Mouse (Mus musculus): ENCODE measurements at regions not wholly inside any gene's neighbourhood (a gene's known extent, or its start where the extent isn't known, plus 50 kb on each side); places are given as distances from the start of the nearest gene placed in this dataset.

- no peaks in the 10 kb centered on the region for H3K27me3 ChIP-seq (ENCODE audit: insufficient read depth, low read length)
- no peaks in the 10 kb centered on the region for H3K36me3 ChIP-seq (ENCODE audit: insufficient read depth, low read length)
- no peaks in the 10 kb centered on the region for H3K9me3 ChIP-seq (ENCODE audit: low read length)
- TF ChIP-seq CTCF (IDR thresholded peaks at IDR 0.05; ENCODE audit: low read depth), result no peak
- H3K4me2 ChIP-seq (ENCODE audit: low read depth, low read length), result no peak overlapping the region
- H3K4me1 ChIP-seq (ENCODE audit: insufficient read depth, low read length), result peaks cover 3% of the 10 kb centered on the region; the same call in 1 of the 2 replicates
- 43% methylated on average over 4 of the region's 4 CpGs for WGBS
- DNase-seq (ENCODE audit: low spot score) (peak; percentile 55), ATAC-seq (peak; percentile 43; the same call in 1 of the 2 replicates)
- H3K4me3 ChIP-seq (ENCODE audit: low read length), result no peak overlapping the region
- no peak overlapping the region for H3K27ac ChIP-seq
- H3K9ac ChIP-seq (replicated peaks; ENCODE audit: low read length), result no peak overlapping the region
These were observed 89.7 kb upstream of the Frmd4a start for GRCm38 (mm10) chr2:3927853-3928252.

- H3K27me3 ChIP-seq (ENCODE audit: insufficient read depth, low read length), result no peaks in the 10 kb centered on the region
- H3K4me3 ChIP-seq (ENCODE audit: low read length), result no peak overlapping the region
- WGBS, result 81% methylated on average over 5 of the region's 5 CpGs
- DNase-seq (ENCODE audit: low spot score) (no peak), ATAC-seq (no peak)
- no peaks in the 10 kb centered on the region for H3K36me3 ChIP-seq (ENCODE audit: insufficient read depth, low read length)
- no peak for TF ChIP-seq CTCF (IDR thresholded peaks at IDR 0.05; ENCODE audit: low read depth)
- no peak overlapping the region for H3K9ac ChIP-seq (replicated peaks; ENCODE audit: low read length)
- no peak overlapping the region for H3K27ac ChIP-seq
- no peak overlapping the region for H3K4me2 ChIP-seq (ENCODE audit: low read depth, low read length)
- H3K4me1 ChIP-seq (ENCODE audit: insufficient read depth, low read length), result peaks cover 3% of the 10 kb centered on the region; the same call in 1 of the 2 replicates
- no peaks in the 10 kb centered on the region for H3K9me3 ChIP-seq (ENCODE audit: low read length)
These were observed 86.9 kb upstream of the Frmd4a start for GRCm38 (mm10) chr2:3930650-3931049.

GRCm38 (mm10) chr2:3940786-3941185, 76.7 kb upstream of the Frmd4a start:
- Histone ChIP-seq H3K9ac (replicated peaks; ENCODE audit: low read length) (no peak overlapping the region), H3K36me3 (ENCODE audit: insufficient read depth, low read length) (no peaks in the 10 kb centered on the region), H3K27me3 (ENCODE audit: insufficient read depth, low read length) (no peaks in the 10 kb centered on the region), H3K27ac (no peak overlapping the region), H3K9me3 (ENCODE audit: low read length) (no peaks in the 10 kb centered on the region), H3K4me2 (ENCODE audit: low read depth, low read length) (no peak overlapping the region), H3K4me3 (ENCODE audit: low read length) (no peak overlapping the region), H3K4me1 (ENCODE audit: insufficient read depth, low read length) (no peaks in the 10 kb centered on the region)
- DNase-seq (ENCODE audit: low spot score) (no peak), ATAC-seq (no peak)
- no peak for TF ChIP-seq CTCF (IDR thresholded peaks at IDR 0.05; ENCODE audit: low read depth)
- 83% methylated on average over 2 of the region's 2 CpGs for WGBS

- Histone ChIP-seq H3K27me3 (ENCODE audit: insufficient read depth, low read length) (no peaks in the 10 kb centered on the region), H3K27ac (no peak overlapping the region), H3K36me3 (ENCODE audit: insufficient read depth, low read length) (no peaks in the 10 kb centered on the region), H3K9me3 (ENCODE audit: low read length) (no peaks in the 10 kb centered on the region), H3K9ac (replicated peaks; ENCODE audit: low read length) (no peak overlapping the region), H3K4me2 (ENCODE audit: low read depth, low read length) (no peak overlapping the region), H3K4me1 (ENCODE audit: insufficient read depth, low read length) (no peaks in the 10 kb centered on the region), H3K4me3 (ENCODE audit: low read length) (no peak overlapping the region)
- 80% methylated on average over 1 of the region's 1 CpGs for WGBS
- no peak for ATAC-seq
- no peak for TF ChIP-seq CTCF (IDR thresholded peaks at IDR 0.05; ENCODE audit: low read depth)
- no peak for DNase-seq (ENCODE audit: low spot score)
These were observed 76.0 kb upstream of the Frmd4a start for GRCm38 (mm10) chr2:3941496-3941895.

GRCm38 (mm10) chr2:3947432-3947831, 70.1 kb upstream of the Frmd4a start:
- H3K27me3 ChIP-seq (ENCODE audit: insufficient read depth, low read length), result no peaks in the 10 kb centered on the region
- no peak overlapping the region for H3K4me2 ChIP-seq (ENCODE audit: low read depth, low read length)
- H3K4me3 ChIP-seq (ENCODE audit: low read length), result no peak overlapping the region
- no peak for ATAC-seq
- TF ChIP-seq CTCF (IDR thresholded peaks at IDR 0.05; ENCODE audit: low read depth), result no peak
- WGBS, result 91% methylated on average over 3 of the region's 3 CpGs
- H3K36me3 ChIP-seq (ENCODE audit: insufficient read depth, low read length), result no peaks in the 10 kb centered on the region
- no peaks in the 10 kb centered on the region for H3K9me3 ChIP-seq (ENCODE audit: low read length)
- no peaks in the 10 kb centered on the region for H3K4me1 ChIP-seq (ENCODE audit: insufficient read depth, low read length)
- H3K9ac ChIP-seq (replicated peaks; ENCODE audit: low read length), result no peak overlapping the region
- no peak overlapping the region for H3K27ac ChIP-seq
- DNase-seq (ENCODE audit: low spot score), result no peak

GRCm38 (mm10) chr2:3948331-3948730, 69.2 kb upstream of the Frmd4a start:
- DNase-seq (ENCODE audit: low spot score) (no peak), ATAC-seq (no peak)
- H3K4me1 ChIP-seq (ENCODE audit: insufficient read depth, low read length), result no peaks in the 10 kb centered on the region
- no peak overlapping the region for H3K4me2 ChIP-seq (ENCODE audit: low read depth, low read length)
- no peaks in the 10 kb centered on the region for H3K27me3 ChIP-seq (ENCODE audit: insufficient read depth, low read length)
- H3K9ac ChIP-seq (replicated peaks; ENCODE audit: low read length), result no peak overlapping the region
- TF ChIP-seq CTCF (IDR thresholded peaks at IDR 0.05; ENCODE audit: low read depth), result no peak
- H3K4me3 ChIP-seq (ENCODE audit: low read length), result no peak overlapping the region
- 55% methylated on average over 1 of the region's 1 CpGs for WGBS
- no peak overlapping the region for H3K27ac ChIP-seq
- no peaks in the 10 kb centered on the region for H3K9me3 ChIP-seq (ENCODE audit: low read length)
- no peaks in the 10 kb centered on the region for H3K36me3 ChIP-seq (ENCODE audit: insufficient read depth, low read length)

- Histone ChIP-seq H3K4me3 (ENCODE audit: low read length) (no peak overlapping the region), H3K4me1 (ENCODE audit: insufficient read depth, low read length) (no peaks in the 10 kb centered on the region), H3K9ac (replicated peaks; ENCODE audit: low read length) (no peak overlapping the region), H3K4me2 (ENCODE audit: low read depth, low read length) (no peak overlapping the region), H3K9me3 (ENCODE audit: low read length) (no peaks in the 10 kb centered on the region), H3K36me3 (ENCODE audit: insufficient read depth, low read length) (no peaks in the 10 kb centered on the region), H3K27me3 (ENCODE audit: insufficient read depth, low read length) (no peaks in the 10 kb centered on the region), H3K27ac (no peak overlapping the region)
- TF ChIP-seq CTCF (IDR thresholded peaks at IDR 0.05; ENCODE audit: low read depth), result no peak
- ATAC-seq (no peak), DNase-seq (ENCODE audit: low spot score) (no peak)
These were observed 60.0 kb upstream of the Frmd4a start for GRCm38 (mm10) chr2:3957491-3957890.

Measured in hindbrain, postnatal 0 days (tissue).